Mouse (Mus musculus) neural tube, embryonic 10.5 days (tissue): Measurements from ENCODE around the gene Hyal3.
"Not testable (repeated sequence)": the region's sequence is repeated elsewhere in the genome, so short reads cannot be mapped to it uniquely, and the experiment has no call there.

Experiments
- DNase-seq: peaks from one replicate; pipeline ENCODE4 v3.0.0-alpha.2; 2017; ENCODE audit warnings: low spot score; ENCODE audit errors: extremely low spot score

The Hyal3 gene

DNA sequence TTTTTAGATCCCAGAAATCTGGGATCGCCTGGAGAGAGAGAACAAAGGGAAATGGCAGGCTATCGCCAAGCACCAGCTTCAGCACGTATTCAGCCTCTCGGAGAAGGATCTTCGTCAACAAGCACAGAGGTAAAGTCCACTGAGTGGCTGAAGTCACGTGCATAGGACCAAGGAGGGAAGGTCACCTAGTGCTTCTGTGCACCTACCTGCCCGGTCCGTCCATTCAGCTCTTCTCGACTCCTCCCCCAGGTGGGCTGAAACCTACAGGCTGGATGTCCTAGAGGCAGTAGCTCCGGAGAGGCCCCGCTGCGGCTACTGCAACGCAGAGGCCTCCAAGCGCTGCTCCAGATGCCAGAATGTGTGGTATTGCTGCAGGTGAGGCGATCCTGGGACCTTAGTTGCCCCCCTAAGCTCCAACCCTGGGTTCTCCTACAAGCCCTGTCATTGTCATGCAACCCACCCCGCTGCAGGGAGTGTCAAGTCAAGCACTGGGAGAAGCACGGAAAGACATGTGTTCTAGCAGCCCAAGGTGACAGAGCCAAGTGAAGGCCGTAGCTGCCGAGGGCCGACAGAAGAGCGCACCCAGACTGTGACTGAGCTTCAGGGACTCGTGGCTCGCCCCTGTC is 30.0 kb upstream of the Hyal3 start:
- DNase-seq: peak; percentile 51

DNA sequence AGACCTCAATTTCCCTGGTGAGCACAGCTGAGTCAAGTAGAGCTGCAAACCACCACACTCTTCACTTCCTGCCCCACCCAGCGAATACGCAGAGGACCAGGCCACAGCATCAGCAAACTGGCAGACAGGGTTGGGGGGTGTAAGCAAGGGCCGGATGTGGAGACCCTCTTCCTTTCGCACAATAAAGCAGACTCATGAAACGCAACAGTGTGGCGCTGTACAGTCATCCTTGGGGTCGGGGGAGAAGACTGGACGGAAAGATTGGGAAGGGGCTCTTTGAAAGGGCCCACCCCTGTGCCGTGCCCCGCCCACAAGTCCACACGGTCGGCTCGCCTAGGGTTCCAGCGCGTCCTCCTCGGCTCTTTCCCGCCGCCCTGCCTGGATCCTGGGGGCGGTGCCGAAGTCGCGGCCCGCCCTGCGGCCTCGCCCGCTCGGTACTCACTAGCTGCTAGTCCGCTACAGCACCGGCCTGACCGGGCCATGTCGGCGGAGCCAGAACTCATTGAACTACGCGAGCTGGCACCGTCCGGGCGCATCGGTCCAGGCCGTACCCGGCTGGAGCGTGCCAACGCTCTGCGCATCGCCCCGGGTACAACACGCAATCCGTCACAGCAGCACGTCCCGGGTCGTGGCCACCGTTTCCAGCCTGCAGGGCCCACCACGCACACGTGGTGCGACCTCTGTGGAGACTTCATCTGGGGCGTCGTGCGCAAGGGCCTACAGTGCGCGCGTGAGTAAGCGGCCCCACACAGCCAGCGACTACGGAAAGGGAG is 29.3 kb upstream of the Hyal3 start, which contains the start of gene Rassf1:
TSS of gene Rassf1 (plus strand) at position 439 of the 773 bp plus-strand sequence.
- peak; percentile 73 for DNase-seq

DNA sequence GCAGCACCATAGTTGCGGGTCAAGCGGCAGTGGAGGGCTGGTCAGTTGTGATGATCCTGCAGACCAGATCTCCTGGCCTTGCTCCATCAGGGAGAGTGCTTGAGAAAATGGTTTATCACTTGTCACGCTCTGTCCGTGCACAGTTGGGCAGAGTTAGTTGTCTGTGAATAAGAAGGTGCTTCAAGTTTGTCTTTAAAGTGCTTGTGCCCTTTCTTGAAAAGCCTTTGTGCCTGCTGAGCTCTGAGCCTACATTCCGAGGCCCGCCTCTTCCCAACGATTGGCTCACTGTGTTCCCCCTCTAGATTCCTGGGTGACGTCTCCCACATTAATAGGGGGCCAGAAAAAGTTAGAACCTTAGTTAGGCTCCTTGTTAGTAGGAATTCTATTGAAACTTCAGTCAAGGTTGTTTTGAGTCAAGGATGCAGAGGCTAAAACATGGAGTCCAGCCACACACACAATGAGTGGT is 28.7 kb upstream of the Hyal3 start:
- no peak for DNase-seq

DNA sequence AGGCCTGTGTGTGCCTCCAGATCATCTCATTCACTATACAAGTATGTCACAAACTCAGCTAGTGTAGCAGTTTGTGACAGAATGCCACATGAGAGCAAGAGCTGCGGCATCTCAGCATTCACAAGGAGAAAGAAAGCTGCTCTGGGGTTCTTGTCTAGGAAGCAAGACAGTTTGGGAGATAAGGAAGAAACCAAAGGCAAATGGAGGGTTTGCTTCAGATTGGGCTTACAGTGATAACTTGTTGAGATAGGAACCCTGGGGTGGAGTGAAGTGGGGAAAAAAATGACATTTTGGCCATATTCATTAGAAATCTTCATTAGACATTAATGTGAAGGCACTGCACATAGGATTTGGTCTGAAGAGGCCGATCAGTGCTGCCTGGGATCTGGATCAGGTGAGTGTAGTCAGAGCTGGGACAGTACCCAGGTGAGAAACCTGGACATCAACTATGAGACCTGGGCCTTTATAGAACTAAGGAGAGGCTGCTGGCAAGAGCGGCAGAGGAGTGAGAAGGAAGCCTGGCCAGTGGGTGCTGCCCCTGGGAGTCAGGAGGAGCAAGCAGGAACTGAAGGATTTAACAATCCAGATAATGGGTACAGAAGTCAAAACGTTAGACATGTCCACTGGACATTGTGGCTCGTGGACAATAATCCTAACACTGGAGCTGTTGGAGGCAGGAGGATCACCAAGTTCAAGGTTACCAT is 27.8 kb upstream of the Hyal3 start:
- DNase-seq: no peak

DNA sequence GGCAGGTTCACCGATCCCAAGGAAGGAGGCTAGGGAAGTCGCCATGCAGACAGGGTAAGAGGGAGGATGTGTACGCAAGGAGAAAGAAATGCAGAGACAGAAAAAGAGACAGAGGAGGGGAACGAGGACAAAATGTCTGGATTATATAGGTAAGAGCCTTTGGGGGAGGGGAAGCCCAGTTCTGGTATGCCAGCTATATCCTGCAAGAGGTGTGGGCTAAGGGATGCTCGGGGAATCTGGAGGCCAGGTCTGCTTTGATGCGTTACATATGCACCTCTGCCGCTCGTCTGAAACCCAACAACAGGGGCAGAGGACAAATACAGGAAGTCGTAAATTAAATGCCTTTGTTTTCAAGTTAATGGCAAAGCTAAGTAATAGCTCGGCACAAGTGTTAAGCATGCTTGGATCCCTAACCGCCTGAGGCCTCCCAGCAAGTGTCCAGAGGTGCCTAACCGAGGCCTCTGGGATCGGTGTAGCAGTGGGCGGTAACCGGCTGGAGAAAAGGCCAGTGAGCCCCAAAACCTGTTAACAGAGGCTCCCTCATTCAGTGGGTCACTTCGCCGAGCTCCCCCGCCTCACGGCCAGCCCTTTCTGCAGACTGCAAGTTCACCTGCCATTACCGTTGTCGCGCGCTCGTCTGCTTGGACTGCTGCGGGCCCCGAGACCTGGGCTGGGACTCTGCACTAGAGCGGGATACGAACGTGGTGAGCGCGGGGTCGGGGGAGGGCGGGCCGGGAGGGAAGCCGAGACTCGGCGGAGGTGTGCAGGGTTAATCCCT is 26.9 kb upstream of the Hyal3 start:
- no peak for DNase-seq

DNA sequence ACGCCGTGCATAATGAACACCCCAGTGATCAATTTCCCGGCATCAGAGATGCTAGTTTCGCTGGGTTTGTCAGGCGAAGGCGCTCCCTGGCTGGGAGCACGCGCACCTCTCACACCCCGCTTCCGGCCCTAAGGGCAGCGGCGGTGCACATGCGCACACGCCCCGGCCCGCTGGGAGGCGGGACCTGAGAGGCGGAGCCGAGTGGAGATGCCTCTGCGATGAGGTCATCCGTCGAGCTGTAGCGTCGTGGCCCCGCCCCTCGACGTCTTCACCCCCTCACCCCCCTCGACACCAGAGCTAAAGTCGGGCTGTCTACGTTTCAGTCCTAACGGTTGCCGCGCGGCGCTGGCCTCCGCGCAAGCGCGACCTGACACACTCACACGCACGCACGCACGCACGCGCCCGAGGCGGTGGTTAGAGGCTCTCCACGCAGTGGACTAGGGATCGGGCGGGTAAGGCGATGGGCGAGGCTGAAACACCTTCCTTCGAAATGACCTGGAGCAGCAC is 26.2 kb upstream of the Hyal3 start:
- DNase-seq: peak; percentile 94

DNA sequence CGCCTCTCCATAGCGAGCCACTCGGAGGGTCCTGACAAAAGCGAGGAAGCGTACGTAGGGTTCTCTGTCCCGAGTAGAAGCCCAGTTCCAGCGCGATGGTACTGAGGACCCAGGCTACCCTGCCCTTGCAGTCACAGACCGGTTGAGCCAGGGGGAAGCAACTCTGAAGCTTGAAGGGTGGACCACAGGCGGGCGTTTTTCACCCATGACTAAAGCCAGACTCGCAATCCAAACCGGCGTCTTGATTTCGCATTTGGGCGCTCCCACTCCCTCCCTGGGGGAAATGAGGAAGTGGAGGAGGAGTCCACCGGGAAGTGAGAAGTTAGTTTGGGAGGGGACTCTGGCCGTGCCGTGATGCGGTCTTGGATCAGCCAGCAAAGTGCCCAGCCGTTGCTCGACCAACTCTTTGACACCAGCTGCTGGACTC is 25.6 kb upstream of the Hyal3 start:
- DNase-seq: no peak

DNA sequence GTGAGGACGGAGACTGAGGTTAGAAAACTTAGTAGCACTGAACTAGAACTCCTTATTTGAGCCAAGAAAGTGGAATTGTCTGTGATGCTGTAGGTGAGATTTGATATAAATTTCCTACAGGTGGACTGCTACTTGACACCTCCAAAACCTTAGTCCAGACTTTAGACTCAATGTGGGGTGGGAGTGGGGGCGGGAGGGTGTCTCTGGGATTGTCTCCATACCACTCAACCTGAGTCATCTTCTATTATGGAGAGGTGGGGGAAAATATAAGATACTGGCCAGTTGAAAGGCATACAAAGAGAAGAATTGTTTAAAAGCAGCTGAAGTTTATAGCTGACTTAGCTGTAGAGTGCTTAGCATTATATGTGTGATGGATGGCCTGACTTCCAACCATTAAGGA is 24.9 kb upstream of the Hyal3 start:
- DNase-seq: no peak

DNA sequence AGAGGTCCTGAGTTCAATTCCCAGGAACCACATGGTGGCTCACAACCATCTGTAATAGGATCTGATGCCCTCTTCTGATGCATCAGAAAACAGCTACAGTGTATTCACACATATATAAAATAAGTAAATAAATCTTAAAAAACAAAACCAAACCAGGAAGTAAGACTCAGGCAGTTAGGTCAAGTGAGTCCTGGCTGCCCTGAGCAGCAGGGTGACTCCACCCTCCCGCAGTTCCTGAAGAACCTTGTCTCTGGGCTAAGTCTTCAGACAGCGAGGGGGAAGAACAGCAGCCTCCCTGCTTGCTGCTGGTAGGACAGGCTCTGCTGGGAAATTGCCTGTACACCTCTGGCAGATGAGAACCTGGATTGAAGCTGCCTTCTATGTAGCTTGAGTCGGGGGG is 24.3 kb upstream of the Hyal3 start:
- DNase-seq: no peak

DNA sequence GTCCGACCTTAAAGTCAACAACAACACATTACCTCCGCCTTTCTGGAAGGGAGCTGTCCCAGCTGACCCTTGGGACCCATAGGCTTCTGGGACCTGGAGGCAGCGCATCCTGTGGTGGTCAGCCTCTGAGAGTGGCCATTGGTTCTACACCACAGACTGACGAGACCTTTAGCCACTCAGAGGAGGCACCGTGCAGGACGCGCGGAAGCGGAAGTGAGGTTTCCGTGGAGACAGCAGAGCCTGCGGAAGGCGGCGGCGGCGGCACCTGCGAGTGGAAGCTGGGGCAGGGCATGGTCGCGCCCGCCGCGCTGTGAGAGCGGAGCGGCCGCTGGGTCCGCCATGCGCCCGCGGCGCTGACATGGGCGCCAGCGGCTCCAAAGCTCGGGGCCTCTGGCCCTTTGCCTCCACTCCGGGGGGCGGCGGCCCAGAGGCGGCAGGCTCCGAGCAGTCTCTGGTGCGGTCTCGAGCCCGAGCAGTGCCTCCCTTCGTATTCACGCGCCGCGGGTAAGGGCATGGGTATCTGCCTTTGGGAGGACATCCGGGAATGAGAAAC is 17.5 kb upstream of the Hyal3 start, which contains the start of gene Tusc2:
TSS of gene Tusc2 (plus strand) at position 227 of the 553 bp plus-strand sequence.
- peak; percentile 94 for DNase-seq

DNA sequence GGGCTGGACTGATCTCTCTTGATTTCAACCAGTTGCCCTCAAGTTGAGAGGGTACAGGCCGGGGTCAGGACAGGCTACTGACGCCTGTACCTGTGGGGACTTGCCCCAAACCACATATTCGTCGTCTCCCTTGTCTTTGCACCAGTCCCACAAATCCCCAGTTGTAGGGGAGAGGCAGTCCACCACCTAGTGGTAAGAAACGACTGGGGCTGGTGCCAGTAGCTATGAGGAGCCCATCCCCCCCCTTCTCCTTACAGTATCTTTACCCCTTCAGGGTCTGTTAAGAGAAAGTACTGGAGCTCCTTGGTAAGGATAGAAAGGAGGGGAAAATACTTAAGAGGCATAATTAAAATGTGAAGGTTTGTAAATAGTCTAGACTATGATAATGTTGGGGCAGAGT is 15.1 kb upstream of the Hyal3 start:
- not testable (repeated sequence) for DNase-seq

DNA sequence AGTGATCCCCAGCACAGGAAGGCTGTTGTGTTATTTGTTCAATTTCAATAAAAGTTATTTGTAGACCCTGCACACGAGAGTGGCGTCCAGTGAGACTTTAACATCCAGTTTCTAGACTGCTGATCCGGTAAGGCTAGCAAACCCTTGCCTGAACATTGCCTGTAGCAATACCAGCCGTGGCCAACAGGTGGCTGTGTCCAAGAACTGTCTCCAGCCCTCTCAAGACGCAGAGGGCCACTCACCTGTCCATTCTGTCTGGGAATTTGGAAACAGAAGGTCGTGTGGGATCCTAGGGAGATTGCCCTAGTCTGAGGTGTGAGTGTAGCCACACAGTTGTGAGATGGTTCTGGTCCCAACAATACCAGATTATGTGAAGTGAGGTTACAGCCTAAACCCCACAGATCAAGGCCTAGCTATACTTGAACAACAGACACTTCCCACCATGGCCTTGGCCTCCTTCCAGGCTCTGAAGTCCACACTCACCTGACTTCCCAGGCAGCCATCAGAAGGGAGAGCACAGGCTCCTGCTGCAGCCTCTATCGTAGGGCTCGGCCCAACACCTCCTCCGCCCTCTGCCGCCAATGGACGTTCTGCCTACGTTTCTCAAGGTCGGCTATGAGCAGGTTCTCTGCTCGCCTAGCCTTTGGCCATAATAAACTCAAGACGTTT is 14.4 kb upstream of the Hyal3 start:
- DNase-seq: peak; percentile 86

DNA sequence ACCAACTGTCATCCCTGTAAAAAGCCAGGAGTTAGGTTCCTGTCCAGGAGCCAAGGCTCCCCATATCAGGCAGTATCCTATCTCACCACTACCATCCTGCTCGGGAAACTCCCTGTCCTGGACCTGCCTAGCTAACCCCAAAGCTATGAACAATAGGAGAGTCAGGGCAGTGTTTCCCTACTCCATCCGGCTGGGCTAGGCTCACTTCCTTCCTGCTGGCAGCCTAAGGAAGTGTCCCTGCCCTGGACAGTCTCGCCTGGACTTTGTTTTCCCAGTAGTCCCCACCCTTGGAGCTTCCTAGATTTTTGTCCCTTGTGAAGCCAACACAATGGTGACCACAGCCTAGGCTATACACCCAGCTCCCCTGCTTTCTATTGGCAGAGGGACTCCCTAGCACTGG is 13.8 kb upstream of the Hyal3 start:
- no peak for DNase-seq

DNA sequence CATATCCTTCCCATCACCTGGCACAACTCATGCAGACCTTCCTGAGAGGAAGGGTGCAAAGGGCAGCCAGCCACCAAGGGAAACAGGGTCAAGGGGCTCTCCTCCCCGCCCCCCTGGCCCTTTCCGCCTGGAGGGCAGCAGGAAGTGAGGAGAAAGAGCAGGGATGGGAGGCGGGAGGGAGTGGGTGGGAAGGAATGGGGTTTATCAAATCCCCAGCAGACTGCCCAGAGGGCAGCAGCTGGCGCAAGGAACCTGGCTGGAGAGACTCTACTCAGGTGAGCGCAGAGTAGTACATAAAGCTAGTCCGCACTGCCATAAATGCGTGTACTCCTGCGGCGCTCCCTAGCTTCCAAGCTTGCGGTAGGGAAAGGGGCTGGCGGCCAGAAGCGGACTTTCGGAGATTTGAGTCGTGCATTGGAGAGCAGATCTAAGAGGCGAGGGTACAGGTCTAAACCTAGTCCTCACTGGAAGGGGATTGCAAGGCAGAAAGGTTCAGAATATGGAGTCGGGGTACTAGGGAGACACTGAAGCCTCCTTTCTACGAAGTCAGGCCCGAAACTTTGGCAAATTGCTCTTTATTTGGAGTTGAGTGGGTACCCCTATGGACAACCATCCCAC is 12.8 kb upstream of the Hyal3 start, which contains the start of gene Hyal2:
TSS of gene Hyal2 (plus strand) at position 244 of the 618 bp plus-strand sequence.
- DNase-seq: no peak

DNA sequence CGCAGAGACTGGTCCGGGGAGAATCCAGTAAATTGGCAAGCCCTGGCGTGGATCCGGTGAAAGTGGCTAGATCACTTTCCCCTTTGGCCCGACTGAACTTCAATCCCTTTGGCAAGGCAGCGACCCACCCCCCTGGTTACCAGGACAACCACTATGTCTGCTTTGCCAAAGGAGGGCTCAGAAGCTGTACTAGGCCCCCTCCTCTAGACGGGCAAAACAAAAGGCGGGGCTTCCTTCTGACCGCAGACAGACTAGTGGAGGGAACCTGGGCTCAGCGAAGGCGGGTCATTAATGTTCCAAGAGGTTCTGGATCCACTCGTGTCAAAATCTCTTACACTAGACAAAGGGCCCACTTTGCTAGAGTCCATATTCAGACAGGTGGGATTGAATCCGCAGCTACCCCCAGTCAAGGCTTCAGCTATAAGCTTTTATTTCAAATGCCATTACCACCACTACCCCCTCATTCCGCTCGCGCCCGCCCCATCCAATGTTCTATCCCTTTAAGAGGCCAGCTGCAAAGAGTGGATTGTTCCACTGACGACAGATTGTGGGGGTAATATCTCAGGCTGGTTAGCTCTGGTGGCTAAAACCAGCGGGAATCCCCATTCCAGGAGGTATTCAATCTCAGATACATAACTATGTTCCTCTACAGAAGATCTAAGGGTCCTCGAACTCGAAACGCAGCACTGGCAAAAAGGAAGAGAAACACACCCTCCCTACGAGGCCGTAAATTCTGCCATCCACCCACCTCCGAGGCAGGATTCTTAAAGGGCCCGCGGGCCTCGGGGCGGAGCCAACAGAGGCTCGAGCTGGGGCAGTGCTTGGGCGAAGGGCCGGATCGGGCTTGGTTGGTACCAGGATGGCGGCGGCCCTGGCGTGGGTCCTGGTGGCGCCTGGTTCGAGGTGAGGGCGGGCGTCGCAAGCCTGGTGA is 12.0 kb upstream of the Hyal3 start:
- peak; percentile 91 for DNase-seq

DNA sequence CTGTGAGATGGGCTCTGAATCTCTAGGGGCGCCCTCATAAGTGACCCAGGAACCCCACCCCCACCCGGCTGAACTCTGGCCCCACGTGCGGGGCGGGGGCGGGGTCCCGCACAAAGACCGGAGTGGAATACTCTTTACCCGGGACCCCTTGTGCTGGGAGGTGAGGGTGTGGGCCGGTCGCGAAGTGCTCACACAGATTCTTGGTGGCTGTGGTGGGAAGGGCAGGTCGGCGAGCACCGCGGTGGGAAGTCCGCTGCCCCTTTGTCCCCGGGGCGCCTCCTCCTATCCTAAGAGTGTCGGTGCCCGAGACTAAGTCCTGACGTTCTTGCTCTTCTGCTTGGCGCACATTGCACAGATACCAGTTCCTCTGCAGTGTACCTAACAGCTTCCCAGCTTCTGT is 11.3 kb upstream of the Hyal3 start:
- DNase-seq: no peak

DNA sequence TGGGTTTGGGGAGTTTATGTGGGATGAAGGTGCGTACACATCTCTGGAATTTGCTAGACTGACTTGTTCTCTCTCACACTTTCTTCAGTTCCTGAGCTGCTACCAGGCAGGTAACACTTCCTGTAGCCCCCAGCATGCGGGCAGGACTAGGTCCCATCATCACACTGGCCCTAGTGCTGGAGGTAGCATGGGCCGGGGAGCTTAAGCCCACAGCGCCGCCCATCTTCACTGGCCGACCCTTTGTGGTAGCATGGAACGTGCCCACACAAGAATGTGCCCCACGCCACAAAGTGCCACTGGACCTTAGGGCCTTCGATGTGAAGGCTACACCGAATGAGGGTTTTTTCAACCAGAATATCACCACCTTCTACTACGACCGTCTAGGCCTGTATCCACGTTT is 10.6 kb upstream of the Hyal3 start:
- DNase-seq: no peak

DNA sequence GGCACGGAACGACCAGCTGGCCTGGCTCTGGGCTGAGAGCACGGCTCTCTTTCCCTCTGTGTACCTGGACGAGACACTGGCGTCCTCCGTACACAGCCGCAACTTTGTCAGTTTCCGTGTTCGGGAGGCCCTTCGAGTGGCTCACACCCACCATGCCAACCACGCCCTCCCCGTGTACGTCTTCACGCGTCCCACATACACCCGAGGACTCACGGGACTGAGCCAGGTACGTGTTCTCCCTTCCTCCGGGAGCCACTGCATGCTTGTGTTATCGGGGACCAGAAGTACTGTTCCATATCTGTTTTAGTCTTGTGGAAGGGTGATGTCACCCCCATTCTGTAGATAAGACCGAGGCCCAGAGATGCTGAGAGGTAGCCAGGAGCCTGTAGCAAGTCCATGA is 9.8 kb upstream of the Hyal3 start:
- DNase-seq: no peak
